Mouse (Mus musculus) kidney, postnatal 36 days (tissue): ENCODE results near the gene Osbpl6.

Experiments used
- DNase-seq, 2 experiments: peaks; one replicate each; pipeline ENCODE4 v3.0.0; 2021 to 2022; ENCODE audit warnings: mixed read lengths in 2 of 2

Osbpl6 gene

DNA sequence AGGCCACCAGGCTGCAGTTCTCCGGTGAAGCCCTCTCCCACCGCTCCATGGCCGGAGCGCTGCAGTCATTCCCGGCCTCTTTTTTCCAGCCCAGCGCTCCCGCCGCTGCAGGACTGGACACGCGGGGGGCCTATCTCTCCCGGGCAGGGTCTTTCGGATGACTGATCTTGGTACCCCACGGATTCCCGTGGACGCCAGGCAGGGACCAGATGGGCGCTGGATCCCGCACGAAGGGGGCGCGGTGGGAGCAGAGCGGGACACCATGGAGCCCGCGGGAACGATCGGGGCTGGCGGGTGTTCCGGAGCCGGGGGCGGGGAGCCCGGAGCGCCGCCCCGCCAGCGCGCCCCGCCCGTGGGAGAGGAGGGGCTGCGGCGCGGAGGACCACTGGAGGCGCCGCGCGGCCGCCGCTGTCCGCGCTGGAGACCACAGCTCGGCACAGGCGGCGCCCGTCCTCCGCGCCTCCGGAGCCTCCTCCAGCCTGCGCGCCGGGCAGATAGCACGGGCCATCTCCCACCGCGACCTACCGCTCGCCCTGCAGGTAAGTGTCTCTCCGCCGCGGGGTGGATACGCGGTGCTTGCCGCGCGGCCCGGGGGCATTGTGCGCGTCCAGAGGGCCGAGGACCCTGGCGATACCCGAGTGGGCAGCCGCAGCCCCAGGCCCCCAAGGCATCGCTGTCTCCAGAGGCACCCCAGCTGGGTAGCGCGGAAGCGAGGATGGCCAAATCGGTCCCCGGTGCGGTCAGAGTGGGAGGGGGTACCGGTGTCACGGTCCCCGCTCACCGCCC lies at the start of gene Osbpl6:
TSS of gene Osbpl6 (plus strand) at position 358 of the 786 bp plus-strand sequence.
- peak; percentile 72 to 87 for DNase-seq

DNA sequence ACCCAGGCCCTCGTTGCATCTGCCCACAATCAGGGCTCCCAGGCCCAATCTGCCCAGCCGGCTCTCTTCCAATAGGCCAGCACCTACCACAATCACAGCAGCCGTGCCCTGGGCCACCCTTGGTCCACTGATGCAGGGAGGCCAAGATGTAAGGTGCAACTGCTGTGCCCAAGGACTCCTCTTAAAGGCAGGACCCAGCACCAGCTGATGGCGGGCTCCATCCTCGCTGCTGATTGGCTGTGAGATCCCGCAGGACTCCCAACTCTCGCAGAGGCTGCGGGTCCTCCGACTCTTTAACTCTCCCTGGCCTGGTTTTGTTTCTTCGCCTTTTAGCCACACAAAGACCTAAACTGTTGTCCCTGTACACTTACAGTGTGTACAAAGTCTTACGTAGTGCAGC lies 46.1 kb upstream of the Osbpl6 start, which contains the start of gene Cyct:
TSS of gene Cyct (minus strand) at position 225 of the 400 bp plus-strand sequence.
- DNase-seq, result no peak

GRCm38 (mm10) chr2:76362111-76362510 lies 44.2 kb upstream of the Osbpl6 start:
- DNase-seq, result peak; percentile 24 to 66

- no peak for DNase-seq
These were observed 40.5 kb upstream of the Osbpl6 start for GRCm38 (mm10) chr2:76365811-76366210.

DNA sequence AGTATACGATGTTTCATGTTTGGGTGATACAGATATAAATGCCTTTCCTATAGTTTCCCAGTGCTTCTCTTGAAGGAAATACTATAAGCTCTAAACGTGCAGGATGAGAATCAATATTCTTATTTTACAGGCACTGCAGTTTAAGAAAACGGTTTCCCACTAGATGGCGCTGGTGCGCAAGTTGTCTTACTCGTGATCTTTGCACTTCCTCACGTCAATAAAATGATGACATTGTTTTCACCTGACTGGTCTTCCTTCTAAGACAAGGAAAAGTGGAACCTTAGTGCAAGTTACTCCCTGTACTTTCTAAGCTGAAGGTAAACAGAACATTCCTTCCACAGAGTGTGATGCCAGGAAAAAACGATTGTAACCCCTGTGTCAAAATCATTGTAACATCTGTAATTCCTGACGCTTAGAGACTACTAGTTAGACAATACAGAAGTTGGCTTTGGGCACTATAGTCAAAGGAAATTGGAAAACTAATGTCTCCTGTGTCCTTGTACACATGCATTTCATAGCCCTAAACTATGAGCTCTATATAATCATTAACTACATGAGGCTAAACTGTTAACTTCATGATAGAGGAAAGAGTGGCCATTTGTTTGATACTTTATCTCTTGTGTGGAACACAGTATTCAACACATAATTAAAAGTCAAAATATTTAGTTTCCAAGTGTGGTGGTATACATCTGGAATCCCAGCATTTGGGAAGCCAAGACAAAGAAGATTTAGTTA lies 39.0 kb upstream of the Osbpl6 start:
- peak; percentile 82 to 94 for DNase-seq

- DNase-seq, result no peak
These were observed 37.2 kb upstream of the Osbpl6 start for GRCm38 (mm10) chr2:76368861-76369660.

GRCm38 (mm10) chr2:76369821-76370655 lies 36.3 kb upstream of the Osbpl6 start, which contains the start of gene Rbm45:
Rbm45 (plus strand) TSS chr2:76369984.
- DNase-seq, result peak; percentile 88 to 97

- no peak for DNase-seq
These were observed 35.7 kb upstream of the Osbpl6 start for GRCm38 (mm10) chr2:76370656-76370922.

DNA sequence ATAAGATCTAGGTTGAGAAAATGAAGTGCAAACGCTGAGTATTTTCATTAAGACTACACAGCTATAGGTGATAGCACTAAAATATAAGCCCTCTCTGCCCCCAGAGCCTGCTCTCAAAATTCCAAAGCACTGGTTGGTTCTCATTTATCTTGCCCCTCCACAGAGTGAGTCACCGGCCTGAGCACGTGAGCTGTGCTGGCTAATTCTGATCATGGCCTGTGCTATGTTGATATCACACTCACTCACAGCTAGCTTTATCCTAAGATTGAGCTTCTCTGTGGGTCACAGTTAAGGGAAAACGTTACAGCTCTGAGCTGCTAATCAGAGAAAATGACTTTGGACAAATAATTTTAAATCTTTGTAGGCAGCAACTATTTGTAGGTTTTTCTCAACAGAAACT lies 34.1 kb upstream of the Osbpl6 start:
- no peak for DNase-seq

- no peak for DNase-seq
These were observed 31.6 kb upstream of the Osbpl6 start for GRCm38 (mm10) chr2:76374544-76375206.

- DNase-seq, result no peak
These were observed 27.7 kb upstream of the Osbpl6 start for GRCm38 (mm10) chr2:76378646-76379045.

DNA sequence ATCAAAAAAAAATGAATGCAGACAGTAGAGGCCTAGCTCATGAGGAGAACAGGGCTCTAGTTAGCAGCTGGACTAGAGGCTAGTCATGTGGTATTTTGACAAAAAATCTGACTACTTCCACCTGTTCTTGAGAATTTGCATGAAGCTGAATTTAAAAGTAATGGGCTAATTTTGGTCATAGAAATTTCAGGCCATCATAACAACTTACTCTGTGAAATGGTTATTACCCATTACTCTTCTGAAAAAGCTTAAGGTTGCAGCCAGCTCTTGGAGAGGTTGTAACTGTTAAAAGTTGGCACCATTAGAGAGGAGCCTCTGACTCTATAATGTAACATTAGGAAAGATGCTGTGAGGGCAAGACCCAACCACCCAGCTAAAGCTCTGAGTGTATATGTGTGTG lies 19.8 kb upstream of the Osbpl6 start:
- no peak for DNase-seq

DNA sequence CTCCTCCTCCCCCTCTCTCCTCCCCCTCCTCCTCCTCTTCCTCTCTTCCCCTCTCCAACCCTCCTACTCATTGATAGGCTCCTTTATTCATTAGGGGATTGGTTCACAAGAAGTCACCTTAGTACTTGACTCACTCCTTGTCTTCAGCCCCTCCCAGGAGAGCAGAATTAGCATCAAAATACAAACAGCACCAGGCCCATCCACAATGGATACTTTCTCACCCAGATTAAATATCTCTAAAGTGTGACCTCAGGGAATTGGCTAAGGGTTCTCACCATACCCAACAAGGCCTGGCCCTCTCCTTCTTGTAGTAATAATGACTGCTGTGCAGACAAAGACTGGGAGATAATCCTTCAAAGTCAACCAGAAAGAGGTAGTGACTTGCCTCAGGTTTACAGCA lies 6.1 kb upstream of the Osbpl6 start:
- DNase-seq, result no peak

DNA sequence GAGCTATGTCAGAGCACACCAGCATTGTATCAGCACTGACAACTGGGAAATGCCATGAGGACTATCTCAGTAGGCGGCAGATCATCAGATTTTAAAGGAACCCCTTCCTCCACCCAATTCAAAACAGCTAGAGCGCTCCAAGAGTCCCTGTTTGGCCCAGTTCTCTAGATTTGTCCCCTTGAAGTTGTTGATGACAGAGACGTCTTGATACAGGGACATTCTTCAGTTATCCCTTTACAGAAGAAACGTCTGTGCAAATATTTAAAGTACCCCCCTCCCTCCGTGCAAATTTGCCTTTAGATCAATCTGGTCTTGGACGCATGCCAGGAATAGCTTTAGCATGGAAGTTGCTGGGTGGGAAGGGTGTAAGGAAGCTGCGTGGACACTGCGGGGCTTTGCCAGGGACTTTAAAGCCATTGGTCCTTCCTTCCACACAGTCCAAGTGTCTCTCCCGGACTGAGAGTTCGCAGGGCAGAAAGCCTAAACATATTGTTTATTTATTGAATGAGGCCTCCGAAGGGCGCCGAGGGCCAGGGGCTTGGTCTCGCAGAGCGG lies 635 bp upstream of the Osbpl6 start:
- DNase-seq, result no peak

DNA sequence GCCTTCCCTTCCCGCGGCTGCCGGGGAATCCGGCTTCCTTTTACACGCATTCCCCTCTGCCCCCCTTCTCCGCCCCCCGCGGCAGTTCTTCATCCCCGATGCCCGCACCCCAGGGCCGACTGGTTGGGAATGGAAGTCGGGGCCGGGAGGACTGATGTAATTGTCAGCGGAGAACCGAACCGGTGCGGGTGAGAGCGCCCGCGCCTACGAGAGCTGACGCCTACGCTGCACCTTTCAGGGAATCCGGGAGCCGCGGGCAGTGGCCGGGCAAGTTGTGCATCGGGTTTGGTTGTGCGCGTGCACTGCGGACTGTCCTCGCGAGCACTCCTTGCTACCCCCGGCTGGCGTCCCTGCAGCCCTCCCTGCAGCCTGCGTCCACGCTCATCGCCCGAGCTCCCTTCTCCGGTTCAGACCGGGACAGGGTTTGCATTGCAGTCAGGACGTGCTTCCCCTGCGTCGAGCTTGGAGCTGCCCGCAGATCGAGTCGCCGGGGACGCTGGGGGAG lies 681 bp downstream of the Osbpl6 start:
- DNase-seq, result peak; percentile 61 to 73

DNA sequence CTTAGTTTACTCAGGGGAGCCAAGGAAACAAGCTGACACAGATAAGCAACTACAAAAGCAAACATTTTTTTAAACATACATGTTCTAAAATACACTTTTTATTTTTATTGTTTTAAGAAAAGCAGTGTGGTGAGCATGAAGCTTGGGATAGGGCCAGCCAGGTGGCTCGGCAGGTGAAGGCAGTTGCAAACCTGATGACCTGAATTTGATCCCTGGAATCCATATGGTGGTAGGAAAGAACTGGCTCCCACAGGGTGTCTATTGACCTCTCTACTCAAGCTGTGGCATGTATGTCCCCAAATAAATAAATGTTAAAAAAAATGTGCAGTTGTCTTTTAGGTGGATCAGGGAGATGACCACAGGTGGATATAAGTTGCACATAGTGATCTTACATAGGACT lies 3.2 kb downstream of the Osbpl6 start:
- no peak for DNase-seq

DNA sequence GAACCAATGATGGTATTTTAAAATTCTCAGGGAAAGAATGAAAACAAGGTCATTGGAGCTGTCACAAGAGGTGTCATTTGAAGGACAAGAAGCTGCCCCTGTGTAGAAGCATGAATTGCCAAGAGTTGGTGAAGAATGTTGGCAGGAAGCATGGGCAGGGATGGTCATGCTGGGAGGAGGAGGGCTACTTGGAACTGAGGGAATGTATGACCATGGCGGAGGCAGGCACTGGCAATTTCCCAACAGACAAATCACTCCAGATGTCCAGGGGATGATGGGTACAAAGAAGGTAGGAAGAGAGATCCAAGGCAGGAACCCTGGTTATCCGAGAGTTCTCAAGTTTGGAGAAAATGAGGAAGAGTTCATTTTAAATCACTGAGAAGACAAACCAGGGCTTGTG lies 3.7 kb downstream of the Osbpl6 start:
- DNase-seq, result no peak

GRCm38 (mm10) chr2:76412924-76413323 lies 6.6 kb downstream of the Osbpl6 start:
- DNase-seq, result no peak

- peak; percentile 49 to 71 for DNase-seq
These were observed 11.3 kb downstream of the Osbpl6 start for GRCm38 (mm10) chr2:76417446-76418141.

DNA sequence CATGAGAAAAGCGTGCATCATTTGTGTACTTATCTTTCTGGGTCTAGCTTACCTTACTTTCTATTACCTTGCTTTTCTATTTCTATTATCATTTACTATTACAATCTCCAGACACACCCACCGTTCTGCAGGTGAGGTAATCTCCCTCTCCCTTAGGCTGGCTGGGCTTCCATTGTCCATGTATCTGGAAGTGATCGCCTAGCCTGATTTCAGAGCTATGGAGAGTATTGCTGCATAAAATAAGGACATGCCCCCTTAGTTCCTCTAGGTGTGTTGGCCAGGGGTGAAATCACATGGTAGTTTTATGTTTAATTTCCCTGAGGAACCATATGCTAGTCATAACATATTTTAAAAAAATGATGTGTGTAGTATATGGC lies 11.8 kb downstream of the Osbpl6 start:
- DNase-seq, result no peak

GRCm38 (mm10) chr2:76421411-76421924 lies 15.2 kb downstream of the Osbpl6 start:
- no peak for DNase-seq
